Mouse (Mus musculus): ENCODE data around the gene Cyb5r4.
"Not testable (repeated sequence)": the region's sequence is repeated elsewhere in the genome, so short reads cannot be mapped to it uniquely, and the experiment has no call there.

Gene Cyb5r4

GRCm38 (mm10) chr9:87015938-87016294 is 5.9 kb upstream of the Cyb5r4 start:
- in situ Hi-C loops (cut with MboI, MseI): loop anchor here (25.0 kb wide), 1 partner anchor 429 kb away; no protein-coding TSS in a partner anchor

GRCm38 (mm10) chr9:87025764-87026163 is 4.0 kb downstream of the Cyb5r4 start:
- in situ Hi-C loops (cut with MboI, MseI): loop anchor here (5.0 kb wide), 1 partner anchor 227 kb away; no protein-coding TSS in a partner anchor

GRCm38 (mm10) chr9:87027423-87028084 is 5.7 kb downstream of the Cyb5r4 start:
- in situ Hi-C loops (cut with MboI, MseI): loop anchor here (5.0 kb wide), 1 partner anchor 225 kb away; no protein-coding TSS in a partner anchor

GRCm38 (mm10) chr9:87032196-87032595 is 10.4 kb downstream of the Cyb5r4 start:
- in situ Hi-C loops (cut with MboI, MseI): no loop called here

GRCm38 (mm10) chr9:87034831-87035580 is 13.2 kb downstream of the Cyb5r4 start:
- in situ Hi-C loops (cut with MboI, MseI): no loop called here

- in situ Hi-C loops (cut with MboI, MseI): no loop called here
These were observed 27.6 kb downstream of the Cyb5r4 start for GRCm38 (mm10) chr9:87049425-87049824.

- in situ Hi-C loops (cut with MboI, MseI): no loop called here
These were observed 33.9 kb downstream of the Cyb5r4 start for GRCm38 (mm10) chr9:87055547-87056235.

GRCm38 (mm10) chr9:87062337-87062736 is 40.5 kb downstream of the Cyb5r4 start:
- in situ Hi-C loops (cut with MboI, MseI): no loop called here

GRCm38 (mm10) chr9:87068160-87068559 is 46.3 kb downstream of the Cyb5r4 start:
- in situ Hi-C loops (cut with MboI, MseI): no loop called here

- in situ Hi-C loops (cut with MboI, MseI): not testable (repeated sequence)
These were observed 49.8 kb downstream of the Cyb5r4 start for GRCm38 (mm10) chr9:87071566-87071965.

GRCm38 (mm10) chr9:87077919-87078318 is 56.1 kb downstream of the Cyb5r4 start:
- in situ Hi-C loops (cut with MboI, MseI): no loop called here

GRCm38 (mm10) chr9:87079511-87079910 is 57.7 kb downstream of the Cyb5r4 start:
- in situ Hi-C loops (cut with MboI, MseI): no loop called here

GRCm38 (mm10) chr9:87086991-87087390 is 65.2 kb downstream of the Cyb5r4 start:
- in situ Hi-C loops (cut with MboI, MseI): no loop called here

- in situ Hi-C loops (cut with MboI, MseI): no loop called here
These were observed 76.2 kb downstream of the Cyb5r4 start for GRCm38 (mm10) chr9:87097989-87098388.

GRCm38 (mm10) chr9:87115019-87115418 is 93.2 kb downstream of the Cyb5r4 start:
- in situ Hi-C loops (cut with MboI, MseI): no loop called here

- in situ Hi-C loops (cut with MboI, MseI): no loop called here
These were observed 93.7 kb downstream of the Cyb5r4 start for GRCm38 (mm10) chr9:87115456-87115931.

- in situ Hi-C loops (cut with MboI, MseI): no loop called here
These were observed 94.2 kb downstream of the Cyb5r4 start for GRCm38 (mm10) chr9:87115978-87116377.

- in situ Hi-C loops (cut with MboI, MseI): no loop called here
These were observed 97.2 kb downstream of the Cyb5r4 start for GRCm38 (mm10) chr9:87118996-87119395.

GRCm38 (mm10) chr9:87121956-87122493 is 100.2 kb downstream of the Cyb5r4 start:
- in situ Hi-C loops (cut with MboI, MseI): no loop called here

- in situ Hi-C loops (cut with MboI, MseI): not testable (repeated sequence)
These were observed 105.2 kb downstream of the Cyb5r4 start for GRCm38 (mm10) chr9:87127046-87127445.

Measured in T-helper 2 cell (primary cell).